Mouse (Mus musculus) CD4-positive, CD25-positive, alpha-beta regulatory T cell, adult 4 months (primary cell): Measurements from ENCODE around the gene Gm26620. TPM values are rescaled to one million over a fixed set of nuclear protein-coding genes. Genes with fewer than 3 reads are reported as not detected.
A peak's percentile ranks its signal among the peaks of the same experiment; 100 is the strongest.

Source experiments
- ATAC-seq: one replicate; pipeline ENCODE4 v1.8.0; 2017
- polyA plus RNA-seq, 2 experiments: library from polyadenylated mRNA; unstranded; fragments of 100-300 nt; shearing (Covaris generic); gene quantifications; one replicate each; pipeline ENCODE4 v1.2.1; 2017

The Gm26620 gene
- polyA plus RNA-seq, 2 experiments from 2014 or later: not detected

DNA sequence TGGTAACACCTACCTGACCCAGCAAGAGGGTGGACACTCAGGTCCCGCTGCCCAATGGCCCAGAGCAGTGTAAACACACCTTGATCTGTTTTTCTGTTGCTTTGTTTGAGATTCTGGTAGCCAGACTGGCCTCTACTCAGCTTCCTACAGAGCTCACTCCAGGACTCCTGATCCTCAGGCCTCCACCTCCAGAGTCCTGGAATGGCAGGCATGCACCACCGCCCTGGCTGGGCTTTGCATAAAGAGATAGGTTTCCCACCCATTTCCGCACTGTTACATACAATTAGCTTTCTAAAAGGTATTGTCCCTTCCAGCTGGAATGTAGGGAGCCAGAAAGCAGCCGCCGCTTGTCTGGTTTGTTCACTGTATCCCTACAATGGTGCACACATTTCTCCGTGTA lies 13.5 kb upstream of the Gm26620 start:
- no peak for ATAC-seq

DNA sequence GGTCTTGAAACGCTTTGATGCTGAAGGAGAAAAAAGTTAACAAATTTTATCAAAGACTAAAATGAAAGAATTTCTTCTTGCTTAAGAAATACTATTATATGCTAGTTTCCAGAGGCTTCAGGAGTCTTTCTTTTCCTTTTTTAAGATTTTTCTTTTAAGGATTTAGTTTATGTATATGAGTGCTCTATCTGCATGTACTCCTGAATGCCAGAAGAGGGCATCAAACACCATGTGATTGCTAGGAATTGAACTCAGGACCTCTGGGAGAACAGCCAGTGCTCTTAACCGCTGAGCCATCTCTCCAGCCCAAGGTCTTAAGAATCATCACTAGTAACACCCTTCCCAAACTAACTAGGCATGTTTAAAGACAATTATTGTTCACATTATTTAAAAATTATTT lies 12.9 kb upstream of the Gm26620 start:
- no peak for ATAC-seq

DNA sequence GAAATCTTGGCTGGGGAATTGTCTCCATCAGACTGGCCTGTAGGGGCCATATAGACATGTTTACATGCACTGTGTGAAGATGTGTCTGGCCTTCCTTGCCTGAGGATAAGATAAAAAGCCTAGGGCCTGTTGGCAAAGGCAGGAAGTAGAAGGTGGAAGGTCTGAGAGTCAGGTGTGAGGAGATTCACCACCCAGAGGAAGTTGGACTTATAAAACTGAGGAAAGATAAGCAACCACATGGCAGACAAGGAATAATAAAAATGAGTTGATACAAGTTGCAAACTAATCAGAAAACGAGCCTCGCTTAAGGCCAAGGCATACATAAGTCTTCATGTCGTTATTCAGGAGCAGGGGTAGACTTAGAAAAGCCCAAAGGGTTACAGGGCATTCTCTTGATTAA lies 9.2 kb upstream of the Gm26620 start:
- no peak for ATAC-seq

DNA sequence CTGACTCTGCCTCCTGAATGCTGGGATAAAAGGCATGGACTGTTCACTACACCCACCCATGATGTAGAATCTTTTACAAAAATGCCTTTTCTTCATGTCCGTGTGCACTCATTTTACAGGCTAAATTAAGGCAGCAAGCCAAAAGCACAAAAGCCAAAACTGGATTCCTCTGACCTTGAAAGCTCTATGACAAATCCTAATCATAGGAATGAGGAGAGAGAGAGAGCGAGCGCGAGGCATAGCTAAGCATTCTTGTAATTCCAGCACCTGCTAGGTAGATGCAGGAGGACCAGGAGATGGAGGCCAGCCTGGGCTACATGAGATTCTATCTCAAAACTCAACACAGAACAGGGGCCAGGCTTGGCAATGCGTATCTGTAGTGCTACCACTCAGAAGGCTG lies 8.0 kb upstream of the Gm26620 start:
- ATAC-seq: no peak

DNA sequence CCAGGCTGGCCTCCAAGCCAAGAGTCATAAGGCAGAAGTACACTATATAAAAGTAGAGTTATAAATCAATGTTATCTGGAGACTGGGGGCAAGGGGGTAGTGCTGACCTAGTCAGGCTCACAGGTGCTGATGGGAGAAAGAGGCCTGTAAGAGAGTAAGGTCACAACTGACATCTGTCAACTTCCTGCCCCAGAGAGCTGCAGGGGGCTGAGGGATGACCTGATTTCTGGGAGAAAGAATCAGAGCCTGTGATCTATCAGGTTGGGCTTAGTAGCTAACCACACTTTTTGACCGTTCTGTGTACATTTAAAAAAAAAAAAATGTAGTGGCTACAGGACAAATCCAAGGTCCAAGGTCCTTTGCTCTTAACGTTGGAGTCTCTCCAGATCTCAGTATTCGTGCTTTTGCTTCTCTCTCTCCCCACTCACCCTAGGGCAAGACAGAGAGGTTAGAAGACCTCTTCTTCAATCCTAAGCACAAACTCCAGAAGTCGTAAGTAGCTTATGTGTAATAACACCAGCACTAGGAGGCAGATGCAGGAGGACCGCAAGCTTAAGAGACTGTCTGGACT lies 1.9 kb upstream of the Gm26620 start:
- no peak for ATAC-seq

DNA sequence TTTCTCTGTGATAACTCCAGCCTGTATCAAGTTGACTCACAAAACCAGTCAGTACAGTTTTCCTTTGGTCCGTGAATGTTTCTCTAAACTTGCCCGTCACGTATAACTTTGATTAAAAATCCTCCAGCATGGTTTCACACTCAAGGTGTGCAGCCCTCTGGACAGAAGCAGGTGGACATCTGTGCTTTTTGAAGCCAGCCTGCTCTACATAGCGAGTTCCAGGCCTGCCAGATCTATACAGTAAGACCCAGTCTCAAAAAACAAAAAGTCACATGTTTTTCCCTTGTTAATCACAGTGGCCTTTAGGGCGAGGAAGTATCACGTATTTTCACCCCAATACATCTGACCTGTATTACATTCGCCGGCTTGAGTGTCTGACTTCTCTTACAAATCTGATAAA lies 475 bp upstream of the Gm26620 start:
- no peak for ATAC-seq

DNA sequence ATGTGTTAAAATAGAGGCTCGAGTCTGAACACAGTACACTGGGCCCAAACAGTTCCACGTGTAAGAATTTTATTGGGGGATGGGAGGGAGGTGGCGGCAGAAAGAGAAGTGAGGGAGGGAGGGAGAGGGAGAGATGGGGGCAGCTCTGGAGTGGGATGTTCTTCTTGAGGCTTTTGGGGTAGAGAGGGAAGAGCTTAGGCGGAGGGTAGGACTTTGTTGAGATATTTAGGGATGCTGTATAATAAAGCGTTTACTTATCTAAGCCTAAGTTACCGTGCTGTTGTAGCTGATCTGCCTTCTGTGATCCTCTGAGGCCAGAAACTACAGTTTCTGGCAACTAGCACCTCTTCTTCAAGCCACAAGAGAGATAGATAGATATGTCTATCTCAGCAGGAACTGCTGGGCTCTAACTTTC lies 1.2 kb downstream of the Gm26620 start:
- no peak for ATAC-seq

DNA sequence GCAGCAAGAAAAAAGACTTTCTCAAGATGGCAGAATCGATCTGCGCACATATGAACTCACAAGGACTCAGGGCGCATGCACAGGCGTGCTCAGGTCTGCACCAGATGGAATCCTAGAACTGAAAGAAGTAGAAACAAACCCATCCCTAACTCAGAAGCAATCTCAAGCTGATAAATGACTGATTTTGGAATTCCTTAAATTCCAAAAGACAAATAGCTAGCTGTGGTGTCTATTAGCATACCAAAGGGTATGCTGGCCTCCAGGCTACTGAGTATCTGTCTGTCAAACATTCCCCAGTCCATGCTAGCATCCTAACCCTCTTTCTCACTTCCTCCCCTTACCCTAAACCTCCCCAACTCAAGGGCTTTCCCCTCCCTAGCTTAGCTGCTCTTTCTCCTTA lies 4.4 kb downstream of the Gm26620 start:
- ATAC-seq: no peak

DNA sequence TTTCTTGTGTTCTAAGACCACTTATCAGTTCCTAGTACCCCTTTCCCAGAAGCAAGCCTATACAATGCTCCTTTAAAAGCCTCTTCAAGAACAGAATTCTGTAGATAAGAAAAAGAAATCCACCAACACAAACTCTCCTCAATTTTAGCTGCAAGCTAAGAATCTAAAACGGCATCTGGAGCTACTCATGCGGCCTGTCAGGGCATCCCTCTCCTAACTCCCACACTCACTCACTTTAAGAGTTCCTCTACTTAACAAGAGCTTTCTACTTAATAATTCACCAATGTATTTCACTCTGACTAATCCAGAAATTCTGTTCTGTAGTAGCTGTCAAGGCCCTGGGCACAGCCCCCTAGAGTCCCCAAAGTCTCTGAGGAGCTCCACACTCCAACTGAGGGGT lies 6.8 kb downstream of the Gm26620 start:
- ATAC-seq: no peak

DNA sequence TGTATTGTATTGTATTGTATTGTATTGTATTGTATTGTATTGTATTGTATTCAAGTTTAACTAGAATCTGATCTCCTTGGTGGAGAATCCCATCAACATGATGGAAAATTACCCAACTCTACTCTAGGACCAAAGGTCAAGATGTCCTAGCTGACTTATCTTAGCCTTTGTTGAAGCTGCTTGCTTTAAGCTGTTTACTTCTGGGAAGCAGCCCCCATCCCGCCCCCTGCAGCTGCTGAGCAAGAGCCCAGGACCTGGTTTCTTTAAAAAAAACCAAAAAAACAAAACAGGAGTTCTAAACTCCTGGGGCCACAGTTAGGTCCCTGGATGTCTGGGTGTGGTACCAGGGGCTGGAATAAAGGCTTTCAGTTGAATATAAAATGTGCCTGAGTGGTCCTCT lies 7.4 kb downstream of the Gm26620 start:
- no peak for ATAC-seq

DNA sequence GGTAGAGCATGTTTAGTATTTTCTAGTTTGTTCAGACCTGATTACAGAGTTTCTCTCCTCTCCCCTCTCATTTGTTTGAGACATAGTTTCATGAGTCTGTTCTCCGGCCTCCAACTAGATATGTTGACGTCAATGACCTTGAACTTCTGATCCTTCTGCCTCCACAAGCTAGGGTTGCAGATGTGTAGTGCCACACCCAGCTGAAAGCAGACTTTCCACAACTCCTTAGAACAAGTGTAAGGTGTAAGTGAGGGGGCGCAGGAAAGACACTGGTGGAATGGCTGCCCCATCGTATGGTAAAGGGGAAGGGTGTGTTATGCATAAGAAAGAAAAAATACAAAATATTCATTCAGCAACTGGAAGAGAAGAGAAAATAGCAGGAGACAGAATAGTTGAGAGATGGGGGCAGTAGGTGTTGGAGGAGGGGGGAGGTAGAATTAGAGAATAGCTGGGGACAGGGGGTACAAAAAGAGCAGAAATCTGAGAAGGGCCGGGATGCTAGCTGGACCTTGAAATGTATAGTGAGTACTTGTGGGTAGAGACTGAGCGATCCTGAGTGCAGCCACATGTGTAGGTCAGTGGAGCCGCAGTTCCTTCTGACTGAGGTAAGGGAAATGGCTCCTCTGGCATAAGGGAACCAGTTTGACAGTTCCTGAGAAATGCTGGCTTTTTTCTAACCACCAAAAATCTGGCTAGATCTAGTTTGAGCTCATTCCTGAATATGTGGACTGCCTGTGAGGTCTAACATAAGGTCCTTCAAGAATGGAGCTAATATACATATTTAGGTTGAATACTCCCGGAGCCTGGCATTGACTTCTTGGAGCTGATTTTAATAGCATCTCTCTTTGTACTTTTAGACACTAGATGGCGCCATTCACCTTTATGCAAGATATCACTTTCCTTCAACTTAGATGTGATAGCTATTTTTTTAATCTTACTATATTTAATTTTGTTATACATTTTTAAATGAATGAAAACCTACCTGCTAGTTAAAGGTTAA lies 10.0 kb downstream of the Gm26620 start:
- peak; percentile 76 for ATAC-seq

DNA sequence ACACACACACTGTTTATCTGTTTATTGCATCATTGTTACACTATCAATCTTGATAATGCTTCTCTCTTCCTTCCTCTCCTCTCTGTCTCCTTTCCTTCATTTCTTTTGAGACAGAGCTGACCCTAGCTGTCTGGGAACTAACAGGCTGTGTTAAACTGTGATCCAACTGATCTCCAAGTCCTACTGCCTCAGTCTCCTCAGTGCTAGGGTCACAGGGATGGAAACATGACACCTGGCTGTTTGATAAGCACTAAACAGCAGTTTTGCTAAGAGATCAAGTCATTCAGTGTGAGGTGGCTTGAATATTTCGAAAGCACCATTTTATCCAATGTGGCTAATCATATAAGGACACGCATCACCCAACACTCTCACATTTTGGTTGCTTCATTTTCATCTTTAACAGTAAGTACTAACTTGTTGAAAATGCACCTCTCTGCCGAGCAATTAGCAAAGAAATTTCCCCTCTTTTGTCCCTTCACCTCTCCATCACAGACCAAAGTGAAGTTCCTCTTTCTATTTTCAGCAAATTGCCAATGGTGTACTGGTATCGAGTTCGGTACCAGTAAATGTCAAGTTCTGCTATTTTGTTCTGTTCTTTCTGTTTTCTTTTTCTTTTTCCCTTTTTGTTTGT lies 11.9 kb downstream of the Gm26620 start:
- no peak for ATAC-seq

DNA sequence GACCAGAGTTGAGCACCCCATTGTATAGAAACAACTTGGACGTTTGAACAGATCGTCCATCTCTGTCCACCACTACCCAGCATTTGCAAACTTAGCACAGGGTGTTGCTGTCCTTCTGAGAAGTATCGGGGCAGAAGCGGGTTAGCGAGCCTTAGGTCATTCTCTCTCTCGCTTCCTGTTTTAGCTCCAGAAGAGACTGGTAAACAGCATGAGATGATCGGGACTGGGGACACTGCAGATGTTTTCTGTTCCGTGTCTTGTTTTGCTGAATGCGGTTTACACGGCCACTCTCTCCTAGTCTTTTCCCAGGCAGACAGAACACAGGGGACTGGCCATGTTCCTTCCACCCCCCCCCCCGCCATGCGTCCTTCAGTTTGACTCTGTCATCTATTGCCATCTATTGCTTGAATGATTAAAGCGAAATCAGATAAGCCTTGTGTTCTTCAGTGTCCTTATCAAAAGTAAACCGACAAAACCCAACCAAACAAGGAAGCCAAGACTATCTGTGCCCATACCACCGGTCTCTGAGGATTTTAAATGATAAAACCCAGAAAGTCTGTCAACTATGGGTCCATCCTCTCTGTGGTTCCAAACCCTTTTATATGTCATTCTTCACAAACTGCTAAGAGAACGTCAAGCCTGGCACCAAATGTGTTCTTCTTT lies 13.7 kb downstream of the Gm26620 start:
- ATAC-seq: no peak

DNA sequence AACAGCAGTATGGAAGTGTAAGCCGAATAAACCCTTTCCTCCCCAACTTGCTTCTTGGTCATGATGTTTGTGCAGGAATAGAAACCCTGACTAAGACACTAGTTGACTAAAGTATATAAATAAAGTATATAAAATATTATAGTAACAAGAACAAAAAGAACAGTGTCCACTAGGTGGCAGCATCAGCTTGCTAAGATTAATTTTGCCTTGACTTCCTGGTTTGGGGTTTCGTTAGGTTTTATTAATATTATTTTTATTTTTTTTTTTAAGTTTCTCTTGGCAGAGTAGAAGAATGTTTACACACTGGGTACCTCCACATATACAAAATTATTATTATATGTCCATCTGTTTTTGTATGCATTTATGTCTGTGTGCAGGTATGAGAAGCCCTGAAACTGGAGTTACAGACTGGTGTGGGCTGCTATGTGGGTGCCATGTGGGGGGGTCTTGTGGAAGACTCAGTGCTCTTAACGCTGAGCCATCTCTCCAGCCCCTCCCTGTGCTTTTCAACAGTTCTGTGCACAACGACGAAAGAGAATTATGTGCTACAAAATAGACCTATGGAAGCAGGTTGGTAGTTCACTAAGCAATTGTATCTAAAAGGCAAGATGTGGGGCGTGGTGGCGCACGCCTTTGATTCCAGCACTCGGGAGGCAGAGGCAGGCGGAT lies 16.1 kb downstream of the Gm26620 start:
- ATAC-seq: peak; percentile 65

DNA sequence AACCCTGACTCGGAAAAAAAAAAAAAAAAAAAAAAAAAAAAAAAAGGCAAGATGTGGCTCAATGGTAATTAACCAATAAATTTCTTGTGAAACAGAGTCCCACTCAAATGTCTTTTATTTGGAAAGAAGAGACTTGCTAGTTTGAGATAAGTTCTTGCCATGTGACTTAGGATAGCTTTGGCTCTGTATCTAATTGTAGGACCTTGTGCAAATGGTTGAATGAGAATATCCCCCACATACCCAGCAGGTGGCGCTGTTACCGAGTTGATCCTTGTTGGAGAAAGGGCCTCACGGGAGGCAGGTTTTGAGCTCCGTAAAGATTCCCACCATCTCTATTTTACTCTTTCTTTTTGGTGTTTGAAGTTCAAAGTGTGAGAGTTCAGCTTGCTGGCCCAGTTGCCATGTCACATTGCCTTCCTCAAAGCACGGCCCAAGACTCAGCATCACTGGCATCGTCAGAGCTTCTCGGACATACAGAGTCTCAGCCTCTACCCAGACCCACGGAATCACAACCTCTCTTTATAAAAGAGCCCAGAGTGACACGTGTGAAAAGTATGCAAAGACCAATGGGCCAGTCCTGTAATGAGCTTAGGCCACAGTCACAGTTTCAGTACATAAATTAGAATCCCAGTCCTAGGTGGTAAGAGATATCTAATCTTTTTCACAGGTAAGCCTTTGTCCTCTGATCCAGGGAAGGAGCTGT lies 16.8 kb downstream of the Gm26620 start:
- peak; percentile 81 for ATAC-seq

DNA sequence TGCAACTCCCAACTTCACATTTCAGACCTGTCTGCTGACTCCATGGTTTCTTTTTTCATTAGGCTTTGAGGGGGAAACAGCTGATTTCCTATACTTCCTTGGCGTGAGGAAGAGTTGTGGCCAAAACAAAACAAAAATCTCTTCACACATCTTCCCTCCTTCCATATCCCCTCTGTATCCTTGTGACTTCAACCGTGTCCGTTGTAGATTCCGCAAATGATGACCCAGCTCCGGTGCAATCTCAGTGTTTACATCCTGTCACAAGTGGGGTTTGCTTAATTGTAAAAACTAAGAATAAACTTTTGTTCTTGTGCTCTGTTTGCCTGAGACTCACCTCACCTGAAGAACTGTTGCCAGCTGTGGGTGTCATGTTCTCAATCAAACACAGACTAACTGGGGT lies 18.6 kb downstream of the Gm26620 start:
- no peak for ATAC-seq

DNA sequence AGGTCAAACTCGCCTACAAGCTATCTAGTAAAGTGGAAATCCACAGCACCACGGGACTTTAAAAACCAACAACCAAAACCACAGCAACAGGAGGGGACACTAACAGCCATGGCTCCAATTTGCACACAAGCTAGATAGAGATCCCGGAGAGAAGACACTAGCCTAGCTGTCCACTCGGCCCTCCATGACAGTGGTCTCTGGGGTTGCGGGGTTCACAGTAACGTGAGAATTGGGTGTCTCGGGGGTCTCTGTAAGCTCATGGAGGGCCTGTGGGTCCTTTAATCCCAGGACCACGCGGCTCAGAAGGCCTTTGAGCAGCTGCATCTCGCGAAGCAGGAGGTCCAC lies 22.2 kb downstream of the Gm26620 start:
- ATAC-seq: no peak

DNA sequence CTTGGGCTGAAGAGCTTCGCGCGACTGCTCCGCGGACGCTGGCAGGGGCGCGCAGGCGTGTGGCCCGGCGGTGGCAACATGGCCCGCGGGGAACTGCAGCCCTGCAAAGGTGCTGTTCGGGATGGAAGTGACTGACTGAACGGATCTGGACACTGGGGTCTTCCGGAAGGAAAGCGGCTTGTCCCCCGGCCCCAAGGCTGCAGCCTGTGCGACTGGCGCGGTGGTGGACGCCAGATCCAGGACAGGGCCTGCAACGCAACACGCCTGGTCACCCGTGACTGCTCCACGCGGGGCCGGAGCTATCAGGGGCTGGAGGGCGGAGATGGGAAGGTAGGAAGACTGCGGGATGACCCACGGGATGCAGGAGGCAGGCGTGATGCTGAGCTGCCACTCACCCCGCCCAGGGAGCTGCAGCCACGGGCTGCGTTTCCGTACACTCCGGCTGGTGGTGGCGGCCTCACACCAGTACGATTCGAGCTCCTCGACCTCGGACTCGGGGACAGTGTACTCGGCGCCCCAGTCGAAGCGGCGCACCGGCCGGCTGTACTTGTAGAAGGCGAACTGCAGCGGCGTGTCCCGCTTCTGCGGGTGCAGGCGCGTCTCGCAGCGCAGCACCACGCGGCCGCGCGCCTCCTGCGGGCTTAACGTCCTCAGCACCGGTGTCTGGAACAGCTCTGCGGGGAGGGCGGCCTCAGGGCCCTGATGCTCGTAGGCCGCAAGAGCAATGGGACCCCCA lies 22.8 kb downstream of the Gm26620 start:
- no peak for ATAC-seq

DNA sequence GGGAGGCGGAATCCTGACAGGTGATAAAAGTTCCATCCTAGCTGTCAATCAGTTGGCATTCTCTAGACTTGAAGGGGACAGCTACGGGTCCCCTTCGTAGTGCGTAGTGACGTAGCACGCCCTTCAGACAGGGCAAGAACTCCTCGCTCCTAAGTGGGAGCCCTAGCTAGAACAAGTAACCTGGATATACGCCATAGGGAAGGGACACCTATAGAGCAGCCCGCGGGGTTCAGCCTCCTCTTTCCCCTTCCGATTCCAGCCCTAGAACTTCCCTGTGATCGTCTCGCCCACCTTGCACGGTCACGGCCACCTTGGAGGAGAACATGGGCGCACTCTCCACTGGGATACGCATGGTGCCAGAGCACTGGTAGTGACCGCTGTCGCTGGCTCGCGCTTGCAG lies 23.5 kb downstream of the Gm26620 start:
- ATAC-seq: no peak

DNA sequence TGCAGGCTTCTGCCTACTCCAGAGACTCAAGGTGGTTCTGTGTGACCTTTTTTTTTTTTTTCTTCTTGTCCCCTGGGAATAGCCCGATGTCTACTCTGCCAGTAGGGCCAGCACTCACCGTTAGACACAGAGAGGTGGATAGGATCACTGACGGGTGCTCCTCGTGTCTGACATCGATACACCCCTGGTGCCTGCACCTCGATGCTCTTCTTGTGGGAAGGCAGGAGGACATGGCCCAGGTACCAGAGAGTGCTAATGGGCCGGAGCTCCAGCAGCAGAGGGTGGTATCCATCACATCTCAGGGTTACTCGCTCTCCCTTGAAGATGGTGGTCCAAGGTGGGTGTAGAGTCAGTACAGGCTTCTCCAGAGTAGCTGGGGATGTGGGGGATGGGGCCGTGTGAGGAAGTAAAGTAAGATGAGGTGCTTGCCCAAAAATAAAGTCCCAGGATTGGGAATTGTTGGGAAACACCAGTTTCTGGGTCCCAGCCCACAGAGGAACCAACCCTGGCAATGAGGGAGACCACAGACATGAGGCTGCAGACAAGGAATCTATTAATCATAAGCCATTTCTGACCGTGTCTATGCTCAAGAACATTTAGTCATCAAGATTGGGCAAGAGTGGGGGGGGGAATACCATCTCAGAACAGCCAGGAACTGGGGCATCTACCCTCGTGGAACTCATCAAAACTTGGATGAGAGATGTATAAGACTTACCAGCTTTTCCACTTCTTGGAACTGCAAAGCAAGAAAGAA lies 27.2 kb downstream of the Gm26620 start:
- ATAC-seq: no peak
